Mouse (Mus musculus) neutrophil, adult 65 days (primary cell): ENCODE results near the gene Nek6. TPM values are rescaled to one million over a fixed set of nuclear protein-coding genes. Genes with fewer than 3 reads are reported as not detected.

ENCODE experiments used
- total RNA-seq: library from RNA; stranded (reverse); gene quantifications from 2 replicates; pipeline ENCODE4 v1.2.4, GENCODE M21; 2023

Gene Nek6
- 30.1 and 35.4 TPM in 2 replicates for total RNA-seq

GRCm38 (mm10) chr2:38511487-38512307 lies at the start of gene Nek6:
Nek6 (plus strand) TSS chr2:38511643.

GRCm38 (mm10) chr2:38643625-38644427 lies 132.4 kb downstream of the Nek6 start, which contains the start of gene Psmb7:
Psmb7 (minus strand) TSS chr2:38644087.

Other genes starting within 250 kb of the Nek6 start
- 35.6 and 65.5 TPM in 2 replicates for gene Dennd1a, start 224.3 kb upstream of the Nek6 start, total RNA-seq
- gene Lhx2, start 172.4 kb upstream of the Nek6 start, total RNA-seq, result not detected in 2 replicates
- gene Psmb7, start 132.4 kb downstream of the Nek6 start, total RNA-seq, result 103 and 105 TPM in 2 replicates
- not detected in 2 replicates for gene Nr5a1, start 202.9 kb downstream of the Nek6 start, total RNA-seq